Mouse (Mus musculus) adipocyte (in vitro differentiated cells): ENCODE results near the gene Tfe3.
"Not testable (repeated sequence)": the region's sequence is repeated elsewhere in the genome, so short reads cannot be mapped to it uniquely, and the experiment has no call there.

Experiments
- DNase-seq: peaks from one replicate; pipeline ENCODE4 v3.0.0-alpha.2; 2016; ENCODE audit warnings: low spot score

The Tfe3 gene

GRCm38 (mm10) chrX:7753627-7754026 is 8.7 kb upstream of the Tfe3 start:
- DNase-seq: not testable (repeated sequence)

- no peak for DNase-seq
Measured at GRCm38 (mm10) chrX:7762921-7763197, 499 bp downstream of the Tfe3 start.

- DNase-seq: no peak
Measured at GRCm38 (mm10) chrX:7763631-7764393, 1.5 kb downstream of the Tfe3 start.

GRCm38 (mm10) chrX:7764657-7765280 is 2.4 kb downstream of the Tfe3 start:
- no peak for DNase-seq

- DNase-seq: no peak
Measured at GRCm38 (mm10) chrX:7765281-7765670, 2.9 kb downstream of the Tfe3 start.

- DNase-seq: peak; percentile 77
Measured at GRCm38 (mm10) chrX:7765764-7766163, 3.4 kb downstream of the Tfe3 start.

- DNase-seq: no peak
Measured at GRCm38 (mm10) chrX:7769302-7770017, 7.1 kb downstream of the Tfe3 start.

- DNase-seq: no peak
Measured at GRCm38 (mm10) chrX:7772766-7773165, 10.4 kb downstream of the Tfe3 start.

GRCm38 (mm10) chrX:7775501-7776205 is 13.3 kb downstream of the Tfe3 start:
- DNase-seq: no peak

GRCm38 (mm10) chrX:7776329-7777082 is 14.1 kb downstream of the Tfe3 start:
- DNase-seq: peak; percentile 40

GRCm38 (mm10) chrX:7778450-7779244 is 16.3 kb downstream of the Tfe3 start:
- DNase-seq: no peak

- DNase-seq: no peak
Measured at GRCm38 (mm10) chrX:7779294-7779693, 16.9 kb downstream of the Tfe3 start.

- DNase-seq: no peak
Measured at GRCm38 (mm10) chrX:7782603-7783092, 20.3 kb downstream of the Tfe3 start.

- peak; percentile 89 for DNase-seq
Measured at GRCm38 (mm10) chrX:7789542-7790136, 27.3 kb downstream of the Tfe3 start, which contains the start of gene Gripap1. Gene Gripap1, plus strand, starts transcription at chrX:7789765.

- DNase-seq: peak; percentile 23
Measured at GRCm38 (mm10) chrX:7790309-7790708, 27.9 kb downstream of the Tfe3 start.

- peak; percentile 32 for DNase-seq
Measured at GRCm38 (mm10) chrX:7793361-7793760, 31.0 kb downstream of the Tfe3 start.

GRCm38 (mm10) chrX:7795016-7795415 is 32.7 kb downstream of the Tfe3 start:
- peak; percentile 31 for DNase-seq

GRCm38 (mm10) chrX:7797327-7797726 is 35.0 kb downstream of the Tfe3 start:
- no peak for DNase-seq

GRCm38 (mm10) chrX:7802157-7802556 is 39.8 kb downstream of the Tfe3 start:
- not testable (repeated sequence) for DNase-seq

GRCm38 (mm10) chrX:7815016-7815415 is 52.7 kb downstream of the Tfe3 start:
- not testable (repeated sequence) for DNase-seq
